Mouse (Mus musculus): ENCODE results near the gene Gm20894. TPM values are rescaled to one million over a fixed set of nuclear protein-coding genes. Genes with fewer than 3 reads are reported as not detected.
"Not testable (repeated sequence)": the region's sequence is repeated elsewhere in the genome, so short reads cannot be mapped to it uniquely, and the experiment has no call there.

Gm20894 gene
- not detected in 2 replicates for polyA plus RNA-seq (2011; ENCODE audit: insufficient read depth, insufficient read length, low replicate concordance, missing spikeins)

DNA sequence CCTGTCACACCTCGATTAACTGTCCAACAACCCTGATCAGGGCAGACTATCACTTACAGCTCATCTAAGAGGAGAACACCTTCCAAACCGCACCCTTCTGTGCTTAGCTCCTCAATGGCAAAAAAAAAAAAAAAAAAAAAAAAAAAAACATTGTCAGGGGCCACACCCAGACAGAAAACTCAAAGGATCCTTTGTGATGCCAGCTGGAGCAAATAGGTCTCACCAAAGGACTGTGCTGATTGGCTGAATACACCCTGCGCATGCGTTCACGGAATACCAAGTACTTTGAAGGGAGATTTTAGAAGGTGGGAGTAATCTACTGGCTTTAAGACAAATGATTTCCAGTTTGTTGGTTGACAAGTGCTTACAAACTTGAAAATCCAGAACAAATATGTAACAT is at the start of gene Gm20894:
Gene Gm20894 (minus strand): TSS at position 101 of the 400 bp plus-strand sequence.
- not testable (repeated sequence) for H3K4me3 ChIP-seq (replicated peaks; ENCODE audit: control insufficient read depth, low read depth, low read length); H3K4me1 ChIP-seq (ENCODE audit: control insufficient read depth, insufficient read depth, low read length); H3K27ac ChIP-seq (ENCODE audit: control insufficient read depth, insufficient read depth, low read depth, low read length, poor library complexity)
- no CpG with 5 or more reads among the region's 5 CpGs for WGBS

Measured in bone marrow, adult 2 months (tissue).